Mouse (Mus musculus) midbrain, embryonic 11.5 days (tissue): Measurements from ENCODE around the gene Lhx6. TPM values are rescaled to one million over a fixed set of nuclear protein-coding genes. Genes with fewer than 3 reads are reported as not detected.
"Not testable (repeated sequence)": the region's sequence is repeated elsewhere in the genome, so short reads cannot be mapped to it uniquely, and the experiment has no call there.

Experiments used
- ATAC-seq: fragments of 200-750 bp; cut with Nextera tagmentation; 2 replicates; pipeline ENCODE4 v1.8.0; 2017; ENCODE audit warnings: moderate TSS enrichment, moderate library complexity; ENCODE audit not compliant: low FRiP score
- DNase-seq: peaks from one replicate; pipeline ENCODE4 v3.0.0; 2015; ENCODE audit warnings: low spot score; ENCODE audit errors: missing footprints
- H3K27ac ChIP-seq: fragments of 300-500 bp; sonication (generic); 2 replicates; pipeline ENCODE4 v1.5.1; 2014; ENCODE audit warnings: low read depth, low read length
- H3K27me3 ChIP-seq: fragments of 300-500 bp; sonication (generic); 2 replicates; pipeline ENCODE4 v1.6.1; 2014; ENCODE audit warnings: mild to moderate bottlenecking, low read length, moderate library complexity, mixed read lengths; ENCODE audit not compliant: control insufficient read depth, insufficient read depth
- H3K36me3 ChIP-seq: fragments of 300-500 bp; sonication (generic); 2 replicates; pipeline ENCODE4 v1.6.1; 2014; ENCODE audit warnings: mild to moderate bottlenecking, low read length, moderate library complexity, mixed read lengths; ENCODE audit not compliant: control insufficient read depth, insufficient read depth
- H3K4me1 ChIP-seq: fragments of 300-500 bp; sonication (generic); 2 replicates; pipeline ENCODE4 v1.6.1; 2014; ENCODE audit warnings: low read length; ENCODE audit not compliant: control insufficient read depth, insufficient read depth
- H3K4me2 ChIP-seq: fragments of 300-500 bp; sonication (generic); 2 replicates; pipeline ENCODE4 v1.6.1; 2014; ENCODE audit warnings: mild to moderate bottlenecking, moderate library complexity
- H3K4me3 ChIP-seq: fragments of 300-500 bp; sonication (generic); 2 replicates; pipeline ENCODE4 v1.5.1; 2014; ENCODE audit warnings: low read depth, low read length
- H3K9ac ChIP-seq: fragments of 300-500 bp; sonication (generic); 2 replicates; pipeline ENCODE4 v1.6.1; 2014; ENCODE audit warnings: low read length
- H3K9me3 ChIP-seq: fragments of 300-500 bp; sonication (generic); 2 replicates; pipeline ENCODE4 v1.6.1; 2016; ENCODE audit warnings: low read length; ENCODE audit not compliant: control insufficient read depth
- WGBS: fragments of 180-500 bp; shearing (Covaris S2); extraction: QIAGEN DNeasy Blood & Tissue Kit; methylation state at CpG from one replicate; pipeline ENCODE4 v1.1.7; 2014; 5-methylcytosine and 5-hydroxymethylcytosine counted together
- polyA plus RNA-seq: library from polyadenylated mRNA; unstranded; fragments of >200 nt; fragmentation: Nextera tagmentation; extraction: Ambion mirVana; gene quantifications from 2 replicates; pipeline ENCODE4 v1.2.1, GENCODE M21; 2014

Gene Lhx6
- 0.92 and 1.3 TPM in 2 replicates for polyA plus RNA-seq

DNA sequence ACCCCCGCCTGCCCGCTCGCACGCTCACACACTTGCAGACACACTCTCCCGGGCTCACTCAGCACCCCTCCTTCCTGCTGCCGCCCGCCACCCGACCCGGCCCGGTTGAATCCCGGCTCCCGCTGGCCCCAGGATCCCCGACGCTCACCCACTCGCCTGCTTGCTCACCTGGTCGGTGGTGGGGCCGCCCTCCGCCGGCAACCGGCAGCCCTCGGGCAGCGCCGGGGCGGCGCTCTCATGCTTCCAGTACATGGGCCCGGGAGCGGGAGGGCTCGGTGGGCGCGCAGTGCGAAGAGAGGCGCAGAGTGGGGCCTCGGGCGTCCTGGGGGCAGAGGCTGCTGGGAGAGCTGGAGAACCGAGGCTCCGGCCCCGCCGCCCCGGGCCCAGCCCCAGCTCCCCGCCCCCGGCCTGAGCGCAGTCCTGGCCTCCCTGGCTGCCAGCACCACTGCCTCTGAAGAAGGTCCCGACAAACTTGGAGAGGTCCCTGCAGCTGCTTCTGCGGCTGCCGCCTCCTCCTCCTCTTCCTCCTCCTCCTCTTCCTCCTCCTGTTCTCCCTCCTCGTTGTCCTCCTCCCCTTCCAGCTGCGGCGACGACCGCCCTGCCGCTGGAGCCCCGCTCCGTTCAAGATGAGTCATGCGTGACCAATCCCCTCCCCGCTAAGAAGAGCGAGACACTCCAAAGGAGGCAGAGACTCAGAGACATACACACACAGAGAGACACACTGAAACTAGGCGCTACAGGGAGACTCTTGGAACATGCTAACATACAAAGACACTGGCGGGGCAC lies at the start of gene Lhx6:
TSS of gene Lhx6 (minus strand) at position 453 of the 786 bp plus-strand sequence.
- H3K9me3 ChIP-seq: no peaks in the 10 kb centered on the region
- no peaks in the 10 kb centered on the region for H3K36me3 ChIP-seq
- H3K9ac ChIP-seq: peak within 1 kb of the TSS; percentile 36
- H3K4me1 ChIP-seq: peaks cover 26% of the 10 kb centered on the region
- H3K27ac ChIP-seq: no peak within 1 kb of the TSS
- DNase-seq (peak; percentile 92), ATAC-seq (peak; percentile 59)
- peaks cover 84% of the 10 kb centered on the region for H3K27me3 ChIP-seq
- H3K4me2 ChIP-seq: peak within 1 kb of the TSS; percentile 66
- peak within 1 kb of the TSS; percentile 39 for H3K4me3 ChIP-seq
- WGBS: under 1% methylated on average over 58 of the region's 58 CpGs

- H3K27me3 ChIP-seq, H3K9me3 ChIP-seq, H3K36me3 ChIP-seq, H3K9ac ChIP-seq, H3K4me3 ChIP-seq, H3K4me2 ChIP-seq, DNase-seq, H3K27ac ChIP-seq, H3K4me1 ChIP-seq, ATAC-seq: not testable (repeated sequence)
- 97% methylated on average over 4 of the region's 4 CpGs for WGBS
These were observed 47.2 kb upstream of the Lhx6 start for GRCm38 (mm10) chr2:36152401-36152800.

DNA sequence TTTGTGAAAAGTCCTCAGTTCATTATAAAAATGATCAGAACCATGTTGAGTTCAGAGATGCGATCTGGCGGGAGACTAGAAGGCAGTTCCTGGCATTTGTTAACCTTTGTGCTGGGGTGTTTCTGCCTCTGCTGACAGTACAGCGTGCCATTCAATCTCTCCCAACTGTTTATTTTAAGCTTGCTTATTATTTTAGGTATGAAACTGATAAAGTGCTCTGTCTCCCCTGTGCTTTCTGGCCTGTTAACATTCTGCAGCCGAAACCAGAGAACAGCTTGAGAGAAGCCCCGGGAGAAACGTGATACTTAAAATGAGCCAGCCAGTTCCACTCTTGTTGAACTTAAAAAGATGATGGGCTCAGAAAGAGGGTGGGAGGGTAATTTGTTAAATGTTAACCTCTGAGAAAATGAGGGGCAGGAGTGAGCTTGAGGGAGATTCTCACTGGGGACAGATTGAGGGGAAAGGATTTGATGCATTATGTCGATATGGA lies 43.7 kb upstream of the Lhx6 start:
- WGBS: 85% methylated on average over 7 of the region's 7 CpGs
- no peaks in the 10 kb centered on the region for H3K27me3 ChIP-seq
- no peak overlapping the region for H3K27ac ChIP-seq
- no peak overlapping the region for H3K4me2 ChIP-seq
- no peak for DNase-seq
- no peaks in the 10 kb centered on the region for H3K4me1 ChIP-seq
- H3K36me3 ChIP-seq: no peaks in the 10 kb centered on the region; the same call in 1 of the 2 replicates
- H3K9me3 ChIP-seq: no peaks in the 10 kb centered on the region
- no peak overlapping the region for H3K4me3 ChIP-seq
- no peak overlapping the region for H3K9ac ChIP-seq
- ATAC-seq: no peak

DNA sequence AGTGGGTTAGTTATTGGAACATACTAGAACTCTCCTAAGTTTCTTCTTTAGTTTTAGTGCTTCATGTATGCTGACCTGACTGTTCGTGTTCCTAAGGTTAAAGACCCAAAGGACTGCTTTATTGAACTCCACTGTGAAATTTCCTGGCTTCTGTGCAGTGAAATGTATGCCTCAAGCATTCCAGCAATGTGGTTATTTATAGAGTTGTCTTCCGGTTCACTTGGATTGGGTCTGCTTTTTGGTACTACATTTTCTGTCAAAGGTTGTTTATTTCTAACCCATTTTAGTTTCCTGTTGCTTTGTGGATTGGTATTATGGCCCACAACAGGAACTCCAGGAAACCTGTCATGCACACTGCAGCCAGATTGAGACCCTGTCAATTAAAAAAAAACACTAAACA lies 33.9 kb upstream of the Lhx6 start:
- Histone ChIP-seq H3K27me3 (no peaks in the 10 kb centered on the region), H3K4me2 (no peak overlapping the region), H3K9ac (no peak overlapping the region), H3K4me1 (peaks cover 12% of the 10 kb centered on the region), H3K36me3 (no peaks in the 10 kb centered on the region), H3K9me3 (no peaks in the 10 kb centered on the region), H3K27ac (no peak overlapping the region), H3K4me3 (no peak overlapping the region)
- ATAC-seq (no peak), DNase-seq (no peak)
- WGBS: 77% methylated on average over 2 of the region's 2 CpGs

DNA sequence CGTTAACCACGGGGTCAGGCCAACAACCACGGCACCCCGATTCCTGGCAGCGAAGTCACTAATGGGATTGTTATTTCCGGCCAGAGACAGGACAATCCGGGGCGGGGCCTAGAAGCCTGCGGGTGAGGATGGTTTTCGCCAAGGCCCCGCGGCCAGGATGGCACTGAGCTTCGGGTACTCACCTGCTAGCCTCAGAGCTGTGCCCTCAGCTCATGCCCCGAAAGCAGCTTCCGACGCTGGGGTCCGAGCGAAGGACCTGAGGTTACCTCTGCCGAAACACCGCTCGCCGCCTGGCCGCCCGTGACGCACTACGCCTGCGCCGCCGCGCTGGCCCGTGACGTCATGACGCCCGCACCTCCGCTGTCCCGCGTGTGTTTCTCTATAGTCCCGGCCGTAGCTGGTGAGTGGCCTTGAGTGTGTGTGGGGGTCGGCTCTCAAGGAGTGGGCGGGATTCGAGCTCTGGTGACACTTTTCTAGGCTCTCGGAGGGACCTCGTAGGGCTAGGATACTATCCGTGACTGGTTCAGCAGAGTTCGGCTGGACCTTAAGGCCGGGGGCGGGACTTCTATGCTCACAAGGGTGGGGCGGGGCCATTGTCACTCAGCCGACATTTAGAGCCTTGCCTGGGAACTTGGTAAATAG lies 31.2 kb upstream of the Lhx6 start, which contains the start of the genes Mrrf and Rbm18:
TSS of gene Mrrf (plus strand) at position 90 of the 642 bp plus-strand sequence.
TSS of gene Rbm18 (minus strand) at position 474 of the 642 bp plus-strand sequence.
- H3K36me3 ChIP-seq: peaks cover 5% of the 10 kb centered on the region; the same call in 1 of the 2 replicates
- ATAC-seq: peak; percentile 99

GRCm38 (mm10) chr2:36135887-36136286 lies 30.7 kb upstream of the Lhx6 start:
- DNase-seq: no peak
- no peak for ATAC-seq
- no peaks in the 10 kb centered on the region for H3K27me3 ChIP-seq
- H3K4me1 ChIP-seq: peaks cover 12% of the 10 kb centered on the region
- H3K36me3 ChIP-seq: peaks cover 7% of the 10 kb centered on the region; the same call in 1 of the 2 replicates
- H3K4me2 ChIP-seq: peak overlapping the region; percentile 60
- no peak overlapping the region for H3K27ac ChIP-seq
- under 1% methylated on average over 4 of the region's 4 CpGs for WGBS
- H3K4me3 ChIP-seq: peak overlapping the region; percentile 69
- H3K9ac ChIP-seq: peak overlapping the region; percentile 79
- H3K9me3 ChIP-seq: no peaks in the 10 kb centered on the region

More for the DNA sequence above, 31.2 kb upstream of the Lhx6 start, which contains the start of the genes Mrrf and Rbm18:
- Histone ChIP-seq H3K9ac (peak within 1 kb of the TSS; percentile 79), H3K27ac (peak within 1 kb of the TSS; percentile 67; the same call in 1 of the 2 replicates), H3K9me3 (no peaks in the 10 kb centered on the region), H3K4me2 (peak within 1 kb of the TSS; percentile 60), H3K4me1 (peaks cover 12% of the 10 kb centered on the region), H3K27me3 (no peaks in the 10 kb centered on the region), H3K4me3 (peak within 1 kb of the TSS; percentile 69)
- peak; percentile 100 for DNase-seq
- WGBS: under 1% methylated on average over 50 of the region's 50 CpGs

DNA sequence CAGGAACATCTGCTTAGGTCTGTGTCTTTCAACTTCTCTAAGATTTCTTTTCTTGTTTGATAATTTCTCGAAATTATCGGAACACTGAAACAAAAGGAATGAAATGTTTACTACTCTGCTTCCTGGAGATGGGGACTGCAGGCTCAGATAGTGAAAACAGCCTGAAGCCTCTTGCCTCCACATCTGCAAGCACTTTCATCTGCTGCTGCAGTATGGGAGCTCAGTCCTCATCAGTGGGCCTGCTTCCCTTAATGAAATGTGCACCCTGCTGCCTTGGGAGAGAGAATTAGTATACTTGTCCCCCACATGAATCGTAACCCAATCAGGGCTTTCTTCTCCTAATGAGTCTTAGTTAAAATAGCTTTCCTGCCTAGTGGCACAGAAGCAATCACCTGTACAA lies 23.8 kb upstream of the Lhx6 start:
- Histone ChIP-seq H3K27ac (no peak overlapping the region), H3K4me1 (no peaks in the 10 kb centered on the region), H3K9me3 (no peaks in the 10 kb centered on the region), H3K4me3 (no peak overlapping the region), H3K9ac (no peak overlapping the region), H3K4me2 (no peak overlapping the region), H3K27me3 (no peaks in the 10 kb centered on the region), H3K36me3 (peaks cover 13% of the 10 kb centered on the region)
- DNase-seq (no peak), ATAC-seq (no peak)
- WGBS: 90% methylated on average over 3 of the region's 3 CpGs

GRCm38 (mm10) chr2:36127973-36128372 lies 22.8 kb upstream of the Lhx6 start:
- 85% methylated on average over 4 of the region's 4 CpGs for WGBS
- DNase-seq (no peak), ATAC-seq (no peak)
- H3K27me3 ChIP-seq: no peaks in the 10 kb centered on the region
- no peak overlapping the region for H3K27ac ChIP-seq
- no peak overlapping the region for H3K4me2 ChIP-seq
- H3K9me3 ChIP-seq: no peaks in the 10 kb centered on the region
- peaks cover 16% of the 10 kb centered on the region for H3K36me3 ChIP-seq
- H3K4me1 ChIP-seq: no peaks in the 10 kb centered on the region
- H3K9ac ChIP-seq: no peak overlapping the region
- no peak overlapping the region for H3K4me3 ChIP-seq
